Mouse (Mus musculus) ovary, postnatal 10 days (tissue): Measurements from ENCODE around the gene Ciita.

Experiments
- DNase-seq: peaks from one replicate; pipeline ENCODE4 v3.0.0; 2022; ENCODE audit warnings: low spot score

Ciita gene

GRCm38 (mm10) chr16:10474956-10475355 lies 4.9 kb upstream of the Ciita start:
- no peak for DNase-seq

DNA sequence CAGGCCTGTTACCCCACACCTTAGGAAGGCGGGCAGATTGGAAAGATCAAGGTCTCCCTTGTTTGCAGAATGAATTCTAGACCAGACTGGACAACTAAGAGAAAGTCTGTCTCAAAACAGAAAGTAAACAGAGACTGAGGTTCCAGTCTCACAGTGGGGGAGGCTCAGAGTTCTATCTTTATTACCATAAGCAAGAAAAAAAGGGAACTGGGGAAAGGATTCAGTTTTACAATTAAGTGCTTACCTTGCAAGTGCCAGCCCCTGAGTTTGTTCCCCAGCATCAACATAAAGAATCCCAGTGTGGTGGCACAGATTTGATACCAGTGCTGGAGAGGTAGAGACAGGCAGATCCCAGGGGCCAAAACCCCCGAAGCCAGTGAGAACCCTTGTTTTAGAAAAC lies 3.9 kb upstream of the Ciita start:
- DNase-seq, result no peak

GRCm38 (mm10) chr16:10482343-10482742 lies 2.5 kb downstream of the Ciita start:
- DNase-seq, result no peak

DNA sequence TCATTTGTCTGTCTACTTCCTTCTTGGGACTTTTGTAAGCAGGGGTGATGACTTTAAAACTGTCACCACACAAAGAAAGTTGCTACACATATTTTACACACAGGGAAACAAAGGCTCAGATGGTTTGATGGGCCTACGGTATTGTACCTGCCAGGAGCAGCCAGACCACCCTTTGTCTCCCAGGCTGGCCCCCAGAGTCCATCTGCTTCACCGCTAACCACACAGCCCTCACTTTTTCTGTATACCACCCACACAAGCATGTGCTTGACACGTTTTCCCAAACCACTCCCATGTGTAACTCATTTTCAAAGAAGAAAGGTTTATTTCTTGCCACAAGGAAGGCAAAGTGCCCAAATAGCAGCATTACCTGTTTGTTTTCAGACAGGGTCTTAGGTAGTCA lies 7.1 kb downstream of the Ciita start:
- DNase-seq, result no peak

DNA sequence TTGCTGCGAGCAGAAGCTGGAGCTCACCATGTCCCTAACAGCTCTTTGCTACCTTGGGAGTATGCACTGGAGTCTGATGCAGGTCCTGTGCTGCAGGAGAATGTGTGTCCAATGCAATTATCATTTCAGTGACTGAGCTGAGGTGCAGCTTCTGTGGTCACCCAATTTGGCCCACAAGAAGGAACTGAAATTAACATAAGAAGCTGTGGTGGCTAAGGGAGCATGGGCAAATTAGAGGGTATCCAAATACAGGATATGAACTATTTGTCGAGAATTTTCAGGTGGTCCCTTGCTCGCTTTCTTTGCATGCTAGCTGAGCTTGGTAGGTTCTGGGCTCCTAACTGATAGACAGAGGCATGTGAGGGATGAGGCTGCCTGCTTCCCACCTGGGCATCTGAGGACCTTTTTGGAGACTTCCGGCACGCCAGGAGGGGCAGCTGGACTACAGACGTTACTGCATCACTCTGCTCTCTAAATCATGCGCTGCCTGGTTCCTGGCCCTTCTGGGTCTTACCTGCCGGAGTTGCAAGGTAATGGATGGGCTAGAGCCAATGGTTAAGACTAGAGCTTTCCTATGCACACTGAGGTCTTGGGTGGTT lies 8.1 kb downstream of the Ciita start:
- DNase-seq, result no peak

GRCm38 (mm10) chr16:10488769-10489481 lies 9.1 kb downstream of the Ciita start:
- no peak for DNase-seq

DNA sequence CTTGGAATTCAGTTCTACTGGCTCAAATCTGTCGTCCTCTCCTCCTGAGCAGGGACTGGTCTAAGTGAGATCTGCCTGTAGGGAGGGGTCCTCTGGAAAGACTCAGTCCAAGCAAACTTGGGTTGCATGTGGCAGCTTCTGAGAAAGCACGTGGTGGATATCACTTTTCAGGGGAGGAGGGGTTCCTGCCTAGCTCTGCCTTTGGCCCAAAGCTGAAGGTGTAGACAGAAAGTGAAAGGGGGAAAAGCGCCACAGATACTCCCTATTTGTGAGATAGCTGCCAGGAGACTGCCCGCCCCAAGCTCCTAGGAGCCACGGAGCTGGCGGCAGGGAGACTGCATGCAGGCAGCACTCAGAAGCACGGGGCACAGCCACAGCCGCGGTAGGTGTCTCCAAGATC lies 9.6 kb downstream of the Ciita start:
- DNase-seq, result no peak

- no peak for DNase-seq
Observed at GRCm38 (mm10) chr16:10489904-10490457, 10.1 kb downstream of the Ciita start.

DNA sequence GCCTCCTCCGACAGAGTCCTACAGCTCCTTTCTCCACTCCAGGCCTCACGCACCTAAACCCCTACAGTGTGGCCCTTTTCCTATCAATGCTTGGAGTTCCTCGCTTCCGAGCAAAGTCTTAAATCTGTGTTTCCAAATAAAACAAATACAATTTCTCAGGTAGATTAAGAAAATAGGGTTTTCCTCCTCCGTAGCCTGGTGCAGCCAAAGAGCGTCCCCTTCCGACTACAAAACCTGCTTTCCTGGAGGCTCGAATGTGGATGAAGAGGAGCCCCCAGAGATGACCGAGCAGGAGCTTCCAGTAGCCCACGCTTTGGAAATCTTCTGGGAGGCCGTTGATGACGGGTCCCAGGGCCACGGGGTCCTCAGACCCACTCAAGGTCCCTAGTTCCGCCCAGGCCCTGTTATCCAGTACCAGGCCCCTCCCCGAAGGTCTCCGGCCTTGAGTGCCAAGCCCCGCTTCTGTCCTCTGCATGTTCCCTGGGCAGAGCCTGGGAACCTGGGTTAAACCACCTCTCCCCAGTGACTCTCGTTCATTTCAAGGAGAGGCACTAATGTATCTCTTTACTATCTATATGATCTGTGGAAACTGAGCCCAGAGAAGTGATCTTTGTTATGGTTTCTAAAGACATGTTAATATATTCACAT lies 10.8 kb downstream of the Ciita start:
- DNase-seq, result no peak

DNA sequence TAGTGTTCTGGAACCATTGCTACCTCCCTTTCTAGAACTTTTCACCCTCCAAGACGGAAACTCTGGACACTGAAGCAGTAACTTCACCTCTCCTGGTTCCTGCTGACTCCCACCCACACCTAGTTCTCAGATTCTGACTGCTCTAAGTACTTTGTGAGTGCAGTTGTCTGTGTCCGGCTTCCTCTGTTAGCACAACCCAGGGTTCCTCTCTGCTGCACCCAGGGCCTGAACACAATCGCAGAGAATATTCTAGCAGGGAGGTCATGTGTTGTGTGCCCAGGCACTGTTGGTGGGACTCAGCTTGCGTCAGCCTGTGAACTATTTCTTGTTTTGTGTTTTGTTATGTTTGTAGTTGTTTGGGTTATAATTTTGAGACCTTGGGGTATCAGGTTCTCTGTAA lies 11.9 kb downstream of the Ciita start:
- DNase-seq, result no peak

DNA sequence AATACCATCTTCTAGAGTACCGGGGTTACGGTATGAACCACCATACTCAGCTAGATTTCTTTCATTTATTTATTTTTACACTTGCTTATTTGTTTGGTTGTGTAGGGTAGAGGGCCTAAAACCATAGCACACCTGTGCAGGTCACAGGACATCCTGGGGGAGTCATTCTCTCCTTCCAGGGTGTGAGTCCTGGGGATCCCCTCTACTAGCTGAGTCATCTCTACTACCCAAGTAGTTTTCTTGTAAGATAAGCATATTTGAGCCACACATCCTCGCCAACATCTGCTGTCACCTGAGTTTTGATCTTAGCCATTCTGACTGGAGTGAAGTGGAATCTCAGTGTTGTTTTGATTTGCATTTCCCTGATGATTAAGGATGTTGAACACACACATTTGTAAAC lies 12.7 kb downstream of the Ciita start:
- DNase-seq, result no peak

DNA sequence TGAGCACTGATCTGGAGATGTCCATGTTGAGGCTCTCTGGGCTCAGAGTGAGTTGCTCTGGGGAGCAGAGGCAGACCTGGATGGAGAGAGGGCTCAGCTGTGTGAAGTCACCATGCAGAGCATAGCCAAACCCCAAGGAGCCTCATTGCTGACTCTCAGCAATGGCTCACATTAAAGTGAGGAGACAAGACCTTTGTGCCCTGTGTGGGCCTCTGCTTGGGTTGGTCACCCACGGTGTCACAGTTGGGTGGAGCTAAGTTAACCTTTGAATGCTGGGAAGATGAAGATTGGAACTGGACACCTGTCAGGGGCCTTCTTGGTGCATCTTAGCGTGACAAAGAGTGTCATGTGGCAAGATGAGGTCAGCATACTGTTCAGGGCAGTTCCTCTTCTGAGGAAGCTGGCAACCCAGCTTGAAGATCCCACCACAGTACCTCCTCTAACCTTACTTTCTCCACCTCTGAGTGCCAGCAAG lies 16.0 kb downstream of the Ciita start:
- no peak for DNase-seq

- no peak for DNase-seq
Observed at GRCm38 (mm10) chr16:10498096-10498602, 18.3 kb downstream of the Ciita start.

GRCm38 (mm10) chr16:10499122-10499521 lies 19.3 kb downstream of the Ciita start:
- no peak for DNase-seq

DNA sequence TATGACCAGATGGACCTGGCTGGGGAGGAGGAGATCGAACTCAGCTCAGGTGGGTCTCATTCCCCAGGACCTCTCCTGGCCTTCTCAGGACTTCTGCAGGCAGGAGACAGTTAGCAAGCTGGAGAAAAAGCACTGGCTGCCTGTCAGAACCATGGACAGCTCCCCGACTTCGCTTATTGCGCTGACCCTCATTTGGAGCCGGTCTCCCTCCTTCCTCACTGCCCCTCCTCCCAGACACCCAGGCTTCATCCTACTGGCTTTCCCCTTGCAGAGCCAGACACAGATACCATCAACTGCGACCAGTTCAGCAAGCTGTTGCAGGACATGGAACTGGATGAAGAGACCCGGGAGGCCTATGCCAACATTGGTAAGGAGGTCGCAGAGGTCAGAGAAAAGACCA lies 22.0 kb downstream of the Ciita start:
- DNase-seq, result peak; percentile 25

DNA sequence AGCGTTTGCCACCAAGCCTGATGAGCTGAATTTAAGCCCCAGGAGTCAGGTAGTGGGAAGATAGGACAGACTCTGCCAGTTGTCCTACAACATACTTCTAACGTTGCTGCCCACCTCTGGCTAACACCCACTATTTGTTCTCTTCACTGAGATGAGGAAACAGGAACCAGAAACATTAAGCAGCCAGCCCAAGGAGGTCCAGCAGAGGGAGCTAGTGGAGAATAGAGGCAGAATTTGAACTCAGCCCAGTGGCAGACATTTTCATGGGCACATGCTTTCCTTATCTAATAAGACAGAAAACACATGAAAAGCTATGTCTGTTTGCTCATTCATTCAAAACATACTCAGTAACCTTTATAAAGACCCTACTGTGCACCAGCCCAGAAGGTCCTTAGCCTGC lies 23.2 kb downstream of the Ciita start:
- no peak for DNase-seq

DNA sequence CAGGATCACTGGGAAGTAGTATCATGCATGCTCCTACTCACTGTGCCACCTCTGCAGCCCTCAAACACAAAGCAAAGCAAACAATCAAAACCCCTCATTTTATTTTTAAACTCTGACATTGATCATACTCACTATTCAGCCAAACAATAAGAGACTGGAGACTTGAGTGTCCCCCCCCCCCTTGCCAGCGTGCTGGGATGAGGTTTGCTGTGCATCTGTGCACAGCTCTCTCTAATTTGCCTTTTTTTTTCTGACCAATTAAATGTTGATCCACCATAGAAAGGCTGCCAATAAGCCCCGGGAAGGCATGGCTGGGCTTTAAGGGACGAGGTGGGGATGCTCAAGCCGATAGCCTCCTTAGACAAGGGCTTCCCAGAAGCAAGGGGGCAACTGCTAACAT lies 27.6 kb downstream of the Ciita start:
- DNase-seq, result no peak

GRCm38 (mm10) chr16:10508691-10509090 lies 28.8 kb downstream of the Ciita start:
- no peak for DNase-seq

DNA sequence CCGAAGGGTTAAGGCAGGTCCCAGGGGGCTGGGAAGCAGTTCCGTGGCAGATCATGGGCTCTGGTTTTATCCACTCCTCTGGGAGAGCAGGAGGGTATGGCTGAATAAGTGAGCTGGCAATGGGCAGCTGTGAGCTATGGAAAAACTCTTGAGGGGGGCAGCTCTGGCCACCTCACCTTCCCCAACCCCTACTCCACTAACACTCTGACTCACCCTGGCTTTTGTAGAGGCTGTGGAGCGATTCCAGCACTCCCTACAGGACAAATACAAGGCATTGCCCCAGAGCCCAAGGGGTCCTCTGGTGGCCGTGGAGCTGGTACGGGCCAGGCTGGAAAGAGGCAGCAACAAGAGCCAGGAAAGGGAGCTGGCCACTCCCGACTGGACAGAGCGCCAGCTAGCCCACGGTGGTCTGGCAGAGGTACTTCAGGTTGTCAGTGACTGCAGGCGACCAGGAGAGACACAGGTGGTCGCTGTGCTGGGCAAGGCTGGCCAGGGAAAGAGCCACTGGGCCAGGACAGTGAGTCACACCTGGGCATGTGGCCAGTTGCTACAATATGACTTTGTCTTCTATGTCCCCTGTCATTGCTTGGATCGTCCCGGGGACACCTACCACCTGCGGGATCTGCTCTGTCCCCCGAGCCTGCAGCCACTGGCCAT lies 30.7 kb downstream of the Ciita start:
- DNase-seq, result no peak

GRCm38 (mm10) chr16:10511134-10511520 lies 31.3 kb downstream of the Ciita start:
- DNase-seq, result no peak

DNA sequence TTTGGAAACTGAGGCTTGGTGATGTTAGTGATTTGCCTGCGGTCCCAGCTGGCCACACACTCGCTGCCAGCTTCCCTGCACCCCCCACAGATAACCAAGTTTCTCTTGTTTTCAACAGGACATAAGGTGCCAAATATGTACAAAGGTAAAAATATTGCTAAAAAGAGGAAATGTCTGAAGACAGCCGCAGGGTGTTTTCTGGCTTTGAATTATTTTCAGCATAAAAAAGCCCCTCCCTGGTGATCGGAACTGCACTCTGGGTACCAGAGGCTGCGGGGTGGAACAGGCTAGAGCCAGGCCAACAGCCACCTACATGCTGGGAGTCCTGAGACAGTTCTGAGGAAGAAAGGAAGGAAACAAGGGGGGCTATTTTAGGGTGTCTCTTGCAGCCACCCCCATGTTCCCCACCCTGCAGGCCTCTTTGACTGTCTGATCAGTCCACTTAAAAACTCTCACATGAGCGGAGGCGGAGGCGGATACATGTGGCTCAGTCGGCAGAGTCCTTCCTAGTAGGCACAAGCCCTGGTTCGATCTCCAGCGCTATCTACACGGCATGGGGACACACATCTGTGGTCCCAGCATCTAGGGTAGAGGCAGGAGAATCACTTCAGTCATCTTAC lies 36.2 kb downstream of the Ciita start:
- DNase-seq, result no peak

GRCm38 (mm10) chr16:10518030-10518429 lies 38.2 kb downstream of the Ciita start:
- no peak for DNase-seq
